In the genomic region with DNA sequence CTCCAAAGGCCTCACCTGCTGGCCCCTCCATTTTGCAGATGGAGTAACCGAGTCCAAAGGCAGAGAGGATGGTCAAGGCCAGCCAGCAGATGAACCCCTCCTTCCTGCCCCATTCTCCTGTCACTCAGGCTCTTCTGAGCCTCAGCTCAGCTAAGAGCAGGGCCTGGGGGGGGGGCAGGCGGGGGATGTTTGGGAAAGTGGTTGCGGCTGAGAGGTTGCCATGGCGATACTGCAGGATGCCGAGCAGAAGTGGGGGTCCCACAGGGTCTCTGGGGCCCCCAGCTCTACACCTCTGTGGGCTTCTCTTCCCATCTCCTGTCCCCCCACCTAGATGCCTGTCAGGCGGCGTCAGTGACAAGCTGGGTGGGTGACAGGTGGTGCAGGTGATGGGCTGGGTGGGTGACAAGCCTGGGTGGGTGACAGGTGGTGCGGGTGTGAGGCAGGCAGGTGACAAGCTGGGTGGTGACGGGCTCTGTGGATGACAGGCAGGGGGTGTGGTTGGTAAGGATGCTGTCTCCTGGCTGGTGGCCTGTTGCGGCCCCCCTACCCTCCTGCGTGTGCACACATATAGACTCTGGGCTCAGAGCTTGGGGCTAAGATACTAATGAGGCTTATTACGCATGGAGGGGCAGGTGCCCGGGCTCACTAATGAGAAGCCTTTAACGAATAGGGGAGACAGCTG, we compare ENCODE assay signal across 10 mouse cellular contexts. TPM values are rescaled to one million over a fixed set of nuclear protein-coding genes. Genes with fewer than 3 reads are reported as not detected.
DNase-seq lines count a peak whose midpoint lies in the region; ATAC-seq lines count a peak whose summit lies in the region.
"Had no signal": no experiment of that assay in that cellular context is flagged by ENCODE, and none has a peak within 500 bp of the region (broad histone marks: within the 10 kb centered on the region; RNA-seq: fewer than 3 reads in every experiment).

No protein-coding gene starts in this region.

- 78% methylated on average over 14 of the region's 14 CpGs for WGBS in heart, embryonic 15.5 days
- 65% methylated on average over 14 of the region's 14 CpGs for WGBS in embryonic facial prominence, embryonic 11.5 days
- 10% methylated on average over 14 of the region's 14 CpGs for WGBS in forebrain, embryonic 14.5 days
- 9% methylated on average over 14 of the region's 14 CpGs for WGBS in midbrain, embryonic 14.5 days

- peaks cover 96% of the 10 kb centered on the region for H3K4me1 ChIP-seq in heart, embryonic 15.5 days (replicated peaks)
- H3K4me1 ChIP-seq in embryonic facial prominence, embryonic 11.5 days (ENCODE audit: control insufficient read depth, insufficient read depth, low read length): peaks cover 35% of the 10 kb centered on the region
- H3K4me1 ChIP-seq in forebrain, embryonic 14.5 days (ENCODE audit: control insufficient read depth, insufficient read depth, low read length): peaks cover 68% of the 10 kb centered on the region
- H3K4me1 ChIP-seq in midbrain, embryonic 14.5 days (ENCODE audit: control insufficient read depth, insufficient read depth, low read length): peaks cover 73% of the 10 kb centered on the region

- intact Hi-C loops in heart, postnatal 25 days (cut with DNase I): no loop called here
- intact Hi-C loops in left cerebral cortex, postnatal 25 days (cut with DNase I): no loop called here

- ATAC-seq in heart, embryonic 15.5 days (replicated peaks; ENCODE audit: insufficient number of reproducible peaks, insufficient read depth, low FRiP score, low read depth): no peak
- ATAC-seq in embryonic facial prominence, embryonic 11.5 days (replicated peaks; ENCODE audit: insufficient number of reproducible peaks, low FRiP score, low TSS enrichment, low read depth): peak; percentile 25; the same call in 1 of the 2 replicates
- peak; percentile 74 for ATAC-seq in forebrain, embryonic 14.5 days
- ATAC-seq in midbrain, embryonic 14.5 days (ENCODE audit: low FRiP score, low TSS enrichment): peak; percentile 35; the same call in 1 of the 2 replicates
- no peak for ATAC-seq in megakaryocyte progenitor cell, adult 5-6 weeks (replicated peaks; ENCODE audit: poor library complexity)

- peak overlapping the region; percentile 18; the same call in 1 of the 2 replicates for H3K9ac ChIP-seq in heart, embryonic 15.5 days
- H3K9ac ChIP-seq in embryonic facial prominence, embryonic 11.5 days (replicated peaks; ENCODE audit: low read length): no peak overlapping the region; the same call in none of the 2 replicates
- peak overlapping the region; percentile 50 for H3K9ac ChIP-seq in forebrain, embryonic 14.5 days (ENCODE audit: low read length)
- H3K9ac ChIP-seq in midbrain, embryonic 14.5 days (replicated peaks; ENCODE audit: low read length): 0 out of 2 replicates have a peak overlapping the region, but pooled peaks have one; percentile 26

- H3K27ac ChIP-seq in heart, embryonic 15.5 days: peak overlapping the region; percentile 80; the same call in 1 of the 2 replicates
- H3K27ac ChIP-seq in embryonic facial prominence, embryonic 11.5 days (replicated peaks; ENCODE audit: low read depth, low read length): no peak overlapping the region; the same call in 1 of the 2 replicates
- H3K27ac ChIP-seq in forebrain, embryonic 14.5 days (ENCODE audit: low read depth, low read length): peak overlapping the region; percentile 71
- peak overlapping the region; percentile 75 for H3K27ac ChIP-seq in midbrain, embryonic 14.5 days (replicated peaks; ENCODE audit: low read depth, low read length)

- DNase-seq in heart, postnatal 25 days (ENCODE audit: low spot score): no peak
- DNase-seq in embryonic facial prominence, embryonic 11.5 days (ENCODE audit: low spot score): no peak
- peak; percentile 77 for DNase-seq in forebrain, embryonic 14.5 days (ENCODE audit: low spot score)
- peak; percentile 78 for DNase-seq in midbrain, embryonic 14.5 days
- no peak for DNase-seq in ovary, postnatal 36 days (ENCODE audit: low spot score)
- no peak for DNase-seq in left cerebral cortex, postnatal 25 days (ENCODE audit: low spot score in 2 of 2)
- DNase-seq: gastrocnemius, postnatal 10 days had no signal

- H3K36me3 ChIP-seq in heart, embryonic 15.5 days: no peaks in the 10 kb centered on the region
- H3K36me3 ChIP-seq in embryonic facial prominence, embryonic 11.5 days (replicated peaks; ENCODE audit: control insufficient read depth, insufficient read depth, low read depth, low read length): no peaks in the 10 kb centered on the region
- peaks cover 10% of the 10 kb centered on the region; the same call in 1 of the 2 replicates for H3K36me3 ChIP-seq in forebrain, embryonic 14.5 days (ENCODE audit: control insufficient read depth, insufficient read depth, low read length)
- peaks cover 4% of the 10 kb centered on the region; the same call in 1 of the 2 replicates for H3K36me3 ChIP-seq in midbrain, embryonic 14.5 days (ENCODE audit: control insufficient read depth, insufficient read depth, low read length)

- no peaks in the 10 kb centered on the region for H3K9me3 ChIP-seq in heart, embryonic 15.5 days (replicated peaks)
- H3K9me3 ChIP-seq in embryonic facial prominence, embryonic 11.5 days (replicated peaks; ENCODE audit: control insufficient read depth, low read length): no peaks in the 10 kb centered on the region
- H3K9me3 ChIP-seq in forebrain, embryonic 14.5 days (replicated peaks; ENCODE audit: control insufficient read depth, low read length): no peaks in the 10 kb centered on the region
- no peaks in the 10 kb centered on the region for H3K9me3 ChIP-seq in midbrain, embryonic 14.5 days (ENCODE audit: control insufficient read depth, low read length)

- no peak overlapping the region for H3K4me3 ChIP-seq in heart, embryonic 15.5 days
- no peak overlapping the region for H3K4me3 ChIP-seq in embryonic facial prominence, embryonic 11.5 days (ENCODE audit: low read depth, low read length)
- no peak overlapping the region for H3K4me3 ChIP-seq in forebrain, embryonic 14.5 days (ENCODE audit: low read depth, low read length)
- H3K4me3 ChIP-seq in midbrain, embryonic 14.5 days (replicated peaks; ENCODE audit: low read depth, low read length): no peak overlapping the region; the same call in 1 of the 2 replicates

- no peaks in the 10 kb centered on the region for H3K27me3 ChIP-seq in heart, embryonic 15.5 days
- H3K27me3 ChIP-seq in embryonic facial prominence, embryonic 11.5 days (ENCODE audit: control insufficient read depth, insufficient read depth, low read length): no peaks in the 10 kb centered on the region
- no peaks in the 10 kb centered on the region for H3K27me3 ChIP-seq in forebrain, embryonic 14.5 days (replicated peaks; ENCODE audit: control insufficient read depth, insufficient read depth, low read length)
- H3K27me3 ChIP-seq in midbrain, embryonic 14.5 days (ENCODE audit: control insufficient read depth, insufficient read depth, low read length): no peaks in the 10 kb centered on the region

- no peak overlapping the region for H3K4me2 ChIP-seq in heart, embryonic 15.5 days
- no peak overlapping the region for H3K4me2 ChIP-seq in embryonic facial prominence, embryonic 11.5 days (ENCODE audit: low read depth, low read length)
- peak overlapping the region; percentile 48 for H3K4me2 ChIP-seq in forebrain, embryonic 14.5 days (ENCODE audit: low read length)
- peak overlapping the region; percentile 49 for H3K4me2 ChIP-seq in midbrain, embryonic 14.5 days (ENCODE audit: low read length)
- H3K4me2 ChIP-seq: liver, embryonic 11.5 days had no signal

RNA-seq across cellular contexts. Expression of a gene that starts 12.0 kb away (rescaled TPM):
- 6.3 and 8.5 TPM in 2 replicates for polyA plus RNA-seq in heart, embryonic 15.5 days (2015; fragmentation: Nextera tagmentation; extraction: Ambion mirVana)
- 10 to 100 TPM; 43.2 to 50.4 TPM for total RNA-seq in heart, postnatal 25 days (2021)
- 6.6 and 7.7 TPM in 2 replicates for polyA plus RNA-seq in embryonic facial prominence, embryonic 11.5 days (2014; fragmentation: Nextera tagmentation; extraction: Ambion mirVana)
- polyA plus RNA-seq in forebrain, embryonic 14.5 days (2014; fragmentation: Nextera tagmentation; extraction: Ambion mirVana): 8.6 and 12.2 TPM in 2 replicates
- polyA plus RNA-seq in midbrain, embryonic 14.5 days (2014; fragmentation: Nextera tagmentation; extraction: Ambion mirVana): 13.0 and 15.3 TPM in 2 replicates
- 4.1 and 5.3 TPM in 2 replicates for total RNA-seq in megakaryocyte progenitor cell, adult 5-6 weeks (2015)
- total RNA-seq in megakaryocyte progenitor cell, adult 5-6 weeks (2017): 0.81 and 3.8 TPM in 2 replicates
- total RNA-seq in left cerebral cortex, postnatal 25 days (2021): 10 to 100 TPM; 88.2 to 97.6 TPM

RNA-seq across cellular contexts. Expression of a gene that starts 49.2 kb away (rescaled TPM):
- polyA plus RNA-seq in heart, embryonic 15.5 days (2015; fragmentation: Nextera tagmentation; extraction: Ambion mirVana): 0.42 and 1.0 TPM in 2 replicates
- under 1 TPM; 0.26 to 0.39 TPM for total RNA-seq in heart, postnatal 25 days (2021)
- 0.08 and 0.20 TPM in 2 replicates for polyA plus RNA-seq in embryonic facial prominence, embryonic 11.5 days (2014; fragmentation: Nextera tagmentation; extraction: Ambion mirVana)
- polyA plus RNA-seq in forebrain, embryonic 14.5 days (2014; fragmentation: Nextera tagmentation; extraction: Ambion mirVana): 0.23 TPM in 1 of 2 replicates, not detected in the other
- 0.08 TPM in 1 of 2 replicates, not detected in the other for polyA plus RNA-seq in midbrain, embryonic 14.5 days (2014; fragmentation: Nextera tagmentation; extraction: Ambion mirVana)
- 3.2 and 3.4 TPM in 2 replicates for total RNA-seq in megakaryocyte progenitor cell, adult 5-6 weeks (2015)
- total RNA-seq in megakaryocyte progenitor cell, adult 5-6 weeks (2017): 2.5 and 3.0 TPM in 2 replicates
- under 1 TPM; 0.18 to 0.25 TPM for total RNA-seq in left cerebral cortex, postnatal 25 days (2021)

Comparison
In these comparisons a context has a peak if more than half of its experiments do, and no peak if none do; other contexts are left out.
1. ATAC-seq: peak in embryonic facial prominence, embryonic 11.5 days (single experiment), forebrain, embryonic 14.5 days (single experiment) and midbrain, embryonic 14.5 days (single experiment); none in heart, embryonic 15.5 days (single experiment) and megakaryocyte progenitor cell, adult 5-6 weeks (single experiment).
2. H3K4me2 ChIP-seq: peak in forebrain, embryonic 14.5 days (single experiment) and midbrain, embryonic 14.5 days (single experiment); none in heart, embryonic 15.5 days (single experiment) and embryonic facial prominence, embryonic 11.5 days (single experiment).
3. DNase-seq: peak in forebrain, embryonic 14.5 days (single experiment) and midbrain, embryonic 14.5 days (single experiment); none in heart, postnatal 25 days (single experiment), embryonic facial prominence, embryonic 11.5 days (single experiment), ovary, postnatal 36 days (single experiment) and left cerebral cortex, postnatal 25 days (0 of 2).